Mouse (Mus musculus) ES-Bruce4 (cell line): Measurements from ENCODE around the gene Gm16223. TPM values are rescaled to one million over a fixed set of nuclear protein-coding genes. Genes with fewer than 3 reads are reported as not detected.

Experiments
- H3K27ac ChIP-seq: 2 replicates; pipeline ENCODE4 v1.5.1; 2012; ENCODE audit warnings: low read length, inconsistent platforms; ENCODE audit not compliant: insufficient read depth
- H3K27me3 ChIP-seq: 2 replicates; pipeline ENCODE4 v1.6.1; 2012; ENCODE audit warnings: mild to moderate bottlenecking, low read length, inconsistent platforms; ENCODE audit not compliant: control insufficient read depth, poor library complexity, insufficient read depth, severe bottlenecking
- H3K36me3 ChIP-seq: 2 replicates; pipeline ENCODE4 v1.6.1; 2012; ENCODE audit warnings: inconsistent platforms, mild to moderate bottlenecking, low read length, moderate library complexity; ENCODE audit not compliant: control insufficient read depth, poor library complexity, insufficient read depth, severe bottlenecking
- H3K4me1 ChIP-seq: one replicate; pipeline ENCODE4 v1.8.1; 2011; ENCODE audit warnings: low read length; ENCODE audit not compliant: control insufficient read depth, insufficient read depth
- H3K4me3 ChIP-seq: 2 replicates; pipeline ENCODE4 v1.5.1; 2011; ENCODE audit warnings: low read depth, mild to moderate bottlenecking, low read length
- H3K9ac ChIP-seq: 2 replicates; pipeline ENCODE4 v1.6.1; 2012; ENCODE audit warnings: low read depth, mild to moderate bottlenecking, inconsistent platforms; ENCODE audit not compliant: poor library complexity, severe bottlenecking
- H3K9me3 ChIP-seq: replicated peaks from 2 replicates; pipeline ENCODE4 v1.6.1; 2012; ENCODE audit warnings: mild to moderate bottlenecking, low read length, inconsistent platforms; ENCODE audit not compliant: control insufficient read depth, poor library complexity, insufficient read depth, severe bottlenecking
- CTCF ChIP-seq: IDR thresholded peaks from one replicate; pipeline ENCODE4 v1.8.1; 2011; ENCODE audit warnings: low read depth, low read length
- EP300 ChIP-seq: IDR thresholded peaks from 2 replicates; pipeline ENCODE4 v1.6.1; 2011; ENCODE audit warnings: low read depth, low read length; ENCODE audit not compliant: insufficient read depth
- POLR2A ChIP-seq: IDR thresholded peaks from one replicate; pipeline ENCODE4 v1.8.1; 2011; ENCODE audit warnings: low read length; ENCODE audit not compliant: insufficient read depth
- polyA plus RNA-seq: library from polyadenylated mRNA; stranded (reverse); fragments of >200 nt; gene quantifications from 2 replicates; pipeline ENCODE4 v1.2.4, GENCODE M21; 2011; ENCODE audit warnings: low read depth; ENCODE audit not compliant: missing spikeins, insufficient read depth, insufficient read length

The Gm16223 gene
- polyA plus RNA-seq, 1 experiment: not detected

GRCm38 (mm10) chr5:42065090-42065489 is 2.7 kb upstream of the Gm16223 start:
- Histone ChIP-seq H3K36me3 (no peaks in the 10 kb centered on the region), H3K27ac (no peak overlapping the region), H3K4me1 (no peaks in the 10 kb centered on the region), H3K27me3 (no peaks in the 10 kb centered on the region), H3K4me3 (no peak overlapping the region), H3K9ac (no peak overlapping the region), H3K9me3 (peaks cover 11% of the 10 kb centered on the region)
- TF ChIP-seq EP300 (no peak), POLR2A (no peak), CTCF (no peak)

- Histone ChIP-seq H3K9me3 (peaks cover 11% of the 10 kb centered on the region), H3K4me1 (no peaks in the 10 kb centered on the region), H3K36me3 (no peaks in the 10 kb centered on the region), H3K4me3 (no peak overlapping the region), H3K27me3 (no peaks in the 10 kb centered on the region), H3K9ac (no peak overlapping the region), H3K27ac (no peak overlapping the region)
- no peak for TF ChIP-seq EP300
- TF ChIP-seq POLR2A: no peak
- TF ChIP-seq CTCF: no peak
Measured at GRCm38 (mm10) chr5:42067075-42067474, 685 bp upstream of the Gm16223 start.

GRCm38 (mm10) chr5:42068188-42068579 is 424 bp downstream of the Gm16223 start:
- no peak overlapping the region for H3K4me3 ChIP-seq
- H3K27ac ChIP-seq: no peak overlapping the region
- no peak for TF ChIP-seq EP300
- no peak for TF ChIP-seq CTCF
- TF ChIP-seq POLR2A: no peak
- no peaks in the 10 kb centered on the region for H3K4me1 ChIP-seq
- H3K9me3 ChIP-seq: peaks cover 11% of the 10 kb centered on the region
- no peak overlapping the region for H3K9ac ChIP-seq
- no peaks in the 10 kb centered on the region for H3K27me3 ChIP-seq
- no peaks in the 10 kb centered on the region for H3K36me3 ChIP-seq

GRCm38 (mm10) chr5:42116586-42117346 is 49.0 kb downstream of the Gm16223 start:
- Histone ChIP-seq H3K27me3 (no peaks in the 10 kb centered on the region), H3K27ac (no peak overlapping the region), H3K9me3 (no peaks in the 10 kb centered on the region), H3K4me3 (no peak overlapping the region), H3K4me1 (no peaks in the 10 kb centered on the region), H3K36me3 (no peaks in the 10 kb centered on the region), H3K9ac (no peak overlapping the region)
- TF ChIP-seq CTCF: no peak
- no peak for TF ChIP-seq POLR2A

GRCm38 (mm10) chr5:42125562-42125961 is 57.8 kb downstream of the Gm16223 start:
- Histone ChIP-seq H3K9ac (no peak overlapping the region), H3K9me3 (no peaks in the 10 kb centered on the region), H3K27ac (no peak overlapping the region), H3K27me3 (no peaks in the 10 kb centered on the region), H3K36me3 (no peaks in the 10 kb centered on the region), H3K4me3 (no peak overlapping the region), H3K4me1 (no peaks in the 10 kb centered on the region)
- TF ChIP-seq CTCF (no peak), EP300 (no peak), POLR2A (no peak)

DNA sequence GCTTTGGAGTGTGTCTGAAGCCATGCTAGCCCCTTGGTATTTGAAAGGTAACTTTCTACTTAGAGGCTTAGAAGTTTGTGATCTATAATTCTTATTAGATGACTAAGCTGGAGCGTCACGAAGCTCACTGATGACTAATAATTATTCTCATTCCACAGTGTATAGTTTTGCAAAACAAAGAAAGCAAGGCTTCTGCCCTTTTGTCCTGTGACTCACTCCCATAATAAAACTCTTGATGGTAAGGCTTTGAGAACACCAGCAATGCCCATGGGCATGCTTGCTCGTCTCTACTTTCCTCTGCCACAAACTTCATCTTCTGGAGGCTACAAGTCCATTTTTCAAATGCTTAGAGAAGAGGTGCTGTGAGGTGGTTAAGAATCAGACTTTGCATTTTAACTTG is 87.9 kb downstream of the Gm16223 start:
- Histone ChIP-seq H3K9ac (no peak overlapping the region), H3K27me3 (no peaks in the 10 kb centered on the region), H3K9me3 (no peaks in the 10 kb centered on the region), H3K4me1 (no peaks in the 10 kb centered on the region), H3K4me3 (no peak overlapping the region), H3K36me3 (no peaks in the 10 kb centered on the region), H3K27ac (no peak overlapping the region)
- no peak for TF ChIP-seq CTCF
- TF ChIP-seq EP300: no peak
- TF ChIP-seq POLR2A: no peak
